Mouse (Mus musculus): Measurements from ENCODE around the gene Mog. TPM values are rescaled to one million over a fixed set of nuclear protein-coding genes. Genes with fewer than 3 reads are reported as not detected.

Gene Mog
- not detected in 2 replicates for polyA plus RNA-seq (2015; fragmentation: Nextera tagmentation; extraction: Ambion mirVana)

DNA sequence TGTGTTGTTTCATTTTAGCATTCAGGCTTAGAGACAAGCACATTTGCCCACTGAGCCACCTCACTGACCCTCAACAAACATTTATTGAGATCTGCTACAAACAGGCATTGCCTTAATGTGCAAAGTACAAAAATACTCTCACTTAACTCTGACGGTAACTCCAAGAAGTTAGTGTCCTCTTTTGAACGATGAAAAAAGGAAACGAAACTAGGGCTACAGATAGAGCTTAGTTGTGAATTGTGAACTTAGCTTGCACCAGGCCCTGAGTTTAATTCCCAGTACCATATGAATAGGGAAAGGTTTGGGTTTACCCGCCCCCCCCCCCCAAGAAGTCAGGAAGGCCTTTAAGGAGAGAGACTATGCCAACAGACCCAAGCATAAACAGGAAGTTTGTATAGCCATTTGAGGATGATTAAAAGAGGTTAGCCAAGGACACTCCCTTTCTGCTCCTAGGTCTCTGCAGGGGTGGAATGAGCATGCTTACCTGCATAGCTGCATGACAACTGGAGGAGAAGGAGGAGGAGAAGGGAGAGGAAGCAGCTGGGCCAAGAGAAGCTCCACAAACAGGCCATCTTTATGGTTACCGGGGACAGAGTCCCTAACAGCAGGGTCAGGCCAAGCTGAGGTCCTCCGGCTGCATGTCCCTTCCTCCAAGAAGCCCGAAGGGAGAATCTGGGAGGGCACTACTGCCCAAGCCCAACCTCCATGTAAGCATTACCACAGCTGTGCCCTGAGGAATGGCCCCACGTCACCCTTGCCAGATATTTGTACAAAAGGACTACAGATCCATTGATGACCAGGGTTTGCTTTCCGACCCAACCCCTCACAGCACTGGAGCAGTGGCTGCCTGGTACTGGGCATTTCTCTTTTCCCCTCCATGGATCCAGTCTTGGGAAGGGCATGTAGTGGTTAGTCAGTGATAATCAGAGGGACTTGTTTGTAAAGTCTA is at the start of gene Mog:
Gene Mog (minus strand): TSS at position 771 of the 949 bp plus-strand sequence.

GRCm38 (mm10) chr17:37045611-37046311 is 22.6 kb upstream of the Mog start, which contains the start of gene Gabbr1:
Gene Gabbr1, plus strand, starts transcription at chr17:37045966.

GRCm38 (mm10) chr17:37000863-37001262 is 22.3 kb downstream of the Mog start, which contains the start of gene Zfp57:
Gene Zfp57, plus strand, starts transcription at chr17:37001163.

DNA sequence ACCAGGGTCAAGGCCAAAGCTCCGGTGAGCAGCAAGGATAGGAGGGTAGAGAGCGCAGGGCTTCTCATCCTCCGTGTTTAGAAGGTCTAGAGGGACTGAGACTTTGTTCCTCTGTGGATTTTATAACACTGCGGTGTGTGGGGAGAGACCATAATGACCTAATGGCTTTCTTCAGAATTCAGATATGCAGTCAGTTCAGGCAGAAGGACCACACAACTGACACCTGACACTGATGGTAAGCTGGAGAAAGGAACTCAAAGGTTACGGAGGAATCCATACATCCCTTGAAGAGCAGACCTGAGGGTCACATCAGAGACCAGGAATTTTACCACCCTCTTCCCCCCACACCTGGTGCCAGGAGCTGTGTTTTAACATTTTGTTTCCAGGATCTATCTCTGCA is 33.8 kb downstream of the Mog start, which contains the start of gene H2-M5:
Gene H2-M5 (minus strand): TSS at position 101 of the 400 bp plus-strand sequence.

DNA sequence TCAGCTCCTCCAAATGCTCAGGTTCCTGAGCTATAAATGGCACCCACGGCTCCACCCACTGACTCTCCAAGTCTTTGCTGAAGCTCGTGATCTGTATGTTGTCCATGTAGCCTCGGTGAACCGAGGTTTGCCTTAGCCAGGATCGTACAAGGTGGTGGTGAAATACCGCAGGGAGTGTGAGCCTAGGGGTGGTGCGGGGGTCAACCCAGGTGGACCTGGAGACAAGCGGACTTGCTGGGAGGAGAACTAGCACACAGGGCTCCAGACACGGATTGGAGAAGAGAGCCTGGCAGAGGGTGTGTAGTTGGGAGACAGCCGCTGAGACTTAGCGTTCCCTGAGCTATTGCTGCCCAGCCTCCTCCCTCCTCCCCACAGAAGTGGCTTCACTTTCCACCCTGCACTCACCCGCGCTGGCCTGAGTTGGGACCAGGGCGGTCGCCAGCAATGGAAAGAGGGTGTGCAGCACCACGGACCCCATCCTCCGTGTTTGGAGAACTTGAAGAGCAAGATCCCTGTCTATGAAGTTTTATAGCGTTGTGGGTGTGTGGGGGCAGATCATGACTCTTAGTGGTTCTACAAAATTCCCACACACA is 41.9 kb downstream of the Mog start, which contains the start of gene 2410137M14Rik:
Gene 2410137M14Rik (minus strand): TSS at position 17 of the 593 bp plus-strand sequence.

Other genes with a start within 250 kb of the Mog start
- not detected in 2 replicates for gene H2-M10.6, start 211.2 kb downstream of the Mog start, polyA plus RNA-seq (2015; fragmentation: Nextera tagmentation; extraction: Ambion mirVana)
- 26.9 and 28.6 TPM in 2 replicates for gene Trim26, start 186.3 kb downstream of the Mog start, polyA plus RNA-seq (2015; fragmentation: Nextera tagmentation; extraction: Ambion mirVana)
- gene Trim15, start 156.2 kb downstream of the Mog start, polyA plus RNA-seq (2015; fragmentation: Nextera tagmentation; extraction: Ambion mirVana), result 0.06 TPM in 1 of 2 replicates, not detected in the other
- gene Trim10, start 153.8 kb downstream of the Mog start, polyA plus RNA-seq (2015; fragmentation: Nextera tagmentation; extraction: Ambion mirVana), result 0.52 and 1.4 TPM in 2 replicates
- gene Trim40, start 133.3 kb downstream of the Mog start, polyA plus RNA-seq (2015; fragmentation: Nextera tagmentation; extraction: Ambion mirVana), result not detected in 2 replicates
- gene Trim31, start 125.3 kb downstream of the Mog start, polyA plus RNA-seq (2015; fragmentation: Nextera tagmentation; extraction: Ambion mirVana), result not detected in 2 replicates
- gene Rnf39, start 80.5 kb downstream of the Mog start, polyA plus RNA-seq (2015; fragmentation: Nextera tagmentation; extraction: Ambion mirVana), result 5.2 and 7.4 TPM in 2 replicates
- gene Ppp1r11, start 71.7 kb downstream of the Mog start, polyA plus RNA-seq (2015; fragmentation: Nextera tagmentation; extraction: Ambion mirVana), result 103 and 106 TPM in 2 replicates
- 45.3 and 49.1 TPM in 2 replicates for gene Znrd1, start 64.8 kb downstream of the Mog start, polyA plus RNA-seq (2015; fragmentation: Nextera tagmentation; extraction: Ambion mirVana)
- gene Znrd1as, start 64.8 kb downstream of the Mog start, polyA plus RNA-seq (2015; fragmentation: Nextera tagmentation; extraction: Ambion mirVana), result 4.8 and 5.9 TPM in 2 replicates
- 0.25 TPM in 1 of 2 replicates, not detected in the other for gene 2410137M14Rik, start 42.2 kb downstream of the Mog start, polyA plus RNA-seq (2015; fragmentation: Nextera tagmentation; extraction: Ambion mirVana)
- gene H2-M5, start 33.9 kb downstream of the Mog start, polyA plus RNA-seq (2015; fragmentation: Nextera tagmentation; extraction: Ambion mirVana), result 0.34 and 0.47 TPM in 2 replicates
- gene Zfp57, start 22.2 kb downstream of the Mog start, polyA plus RNA-seq (2015; fragmentation: Nextera tagmentation; extraction: Ambion mirVana), result 22.6 and 30.9 TPM in 2 replicates
- gene Gabbr1, start 22.6 kb upstream of the Mog start, polyA plus RNA-seq (2015; fragmentation: Nextera tagmentation; extraction: Ambion mirVana), result 9.2 and 9.7 TPM in 2 replicates
- not detected in 2 replicates for gene Olfr90, start 65.1 kb upstream of the Mog start, polyA plus RNA-seq (2015; fragmentation: Nextera tagmentation; extraction: Ambion mirVana)
- not detected in 2 replicates for gene Olfr91, start 74.9 kb upstream of the Mog start, polyA plus RNA-seq (2015; fragmentation: Nextera tagmentation; extraction: Ambion mirVana)
- not detected in 2 replicates for gene Olfr92, start 96.7 kb upstream of the Mog start, polyA plus RNA-seq (2015; fragmentation: Nextera tagmentation; extraction: Ambion mirVana)
- not detected in 2 replicates for gene Olfr93, start 138.1 kb upstream of the Mog start, polyA plus RNA-seq (2015; fragmentation: Nextera tagmentation; extraction: Ambion mirVana)
- 0.13 TPM in 1 of 2 replicates, not detected in the other for gene Ubd, start 170.5 kb upstream of the Mog start, polyA plus RNA-seq (2015; fragmentation: Nextera tagmentation; extraction: Ambion mirVana)
- gene Olfr94, start 177.6 kb upstream of the Mog start, polyA plus RNA-seq (2015; fragmentation: Nextera tagmentation; extraction: Ambion mirVana), result 0.18 and 0.19 TPM in 2 replicates
- gene Olfr95, start 189.7 kb upstream of the Mog start, polyA plus RNA-seq (2015; fragmentation: Nextera tagmentation; extraction: Ambion mirVana), result not detected in 2 replicates
- not detected in 2 replicates for gene Olfr96, start 196.7 kb upstream of the Mog start, polyA plus RNA-seq (2015; fragmentation: Nextera tagmentation; extraction: Ambion mirVana)
- not detected in 2 replicates for gene Olfr97, start 213.9 kb upstream of the Mog start, polyA plus RNA-seq (2015; fragmentation: Nextera tagmentation; extraction: Ambion mirVana)
- gene Olfr98, start 240.4 kb upstream of the Mog start, polyA plus RNA-seq (2015; fragmentation: Nextera tagmentation; extraction: Ambion mirVana), result not detected in 2 replicates
- gene H2-M3, start 246.8 kb upstream of the Mog start, polyA plus RNA-seq (2015; fragmentation: Nextera tagmentation; extraction: Ambion mirVana), result 3.8 and 4.2 TPM in 2 replicates